Mouse (Mus musculus) kidney, embryonic 14.5 days (tissue): ENCODE results near the gene Arid1b. TPM values are rescaled to one million over a fixed set of nuclear protein-coding genes. Genes with fewer than 3 reads are reported as not detected.

ENCODE experiments used
- ATAC-seq: fragments of 200-750 bp; cut with Nextera tagmentation; 2 replicates; pipeline ENCODE4 v1.8.0; 2017; ENCODE audit warnings: moderate number of reproducible peaks, mild to moderate bottlenecking, moderate TSS enrichment, moderate library complexity; ENCODE audit not compliant: low FRiP score, low TSS enrichment
- H3K27ac ChIP-seq: fragments of 300-500 bp; sonication (generic); 2 replicates; pipeline ENCODE4 v1.5.1; 2014; ENCODE audit warnings: low read depth, mild to moderate bottlenecking, low read length, moderate library complexity, mixed read lengths
- H3K27me3 ChIP-seq: fragments of 300-500 bp; sonication (generic); 2 replicates; pipeline ENCODE4 v1.6.1; 2014; ENCODE audit warnings: mild to moderate bottlenecking, low read length; ENCODE audit not compliant: control insufficient read depth, insufficient read depth
- H3K36me3 ChIP-seq: fragments of 300-500 bp; sonication (generic); 2 replicates; pipeline ENCODE4 v1.6.1; 2014; ENCODE audit warnings: low read length, mixed read lengths; ENCODE audit not compliant: control insufficient read depth, insufficient read depth
- H3K4me1 ChIP-seq: fragments of 300-500 bp; sonication (generic); 2 replicates; pipeline ENCODE4 v1.6.1; 2014; ENCODE audit warnings: low read length, mixed read lengths; ENCODE audit not compliant: control insufficient read depth, insufficient read depth
- H3K4me2 ChIP-seq: fragments of 300-500 bp; sonication (generic); replicated peaks from 2 replicates; pipeline ENCODE4 v1.6.1; 2014; ENCODE audit warnings: low read depth, mild to moderate bottlenecking, low read length
- H3K4me3 ChIP-seq: fragments of 300-500 bp; sonication (generic); 2 replicates; pipeline ENCODE4 v1.5.1; 2014; ENCODE audit warnings: mild to moderate bottlenecking, low read length
- H3K9ac ChIP-seq: fragments of 300-500 bp; sonication (generic); 2 replicates; pipeline ENCODE4 v1.6.1; 2014; ENCODE audit warnings: low read depth, mild to moderate bottlenecking, low read length, moderate library complexity
- H3K9me3 ChIP-seq: fragments of 300-500 bp; sonication (generic); 2 replicates; pipeline ENCODE4 v1.6.1; 2016; ENCODE audit warnings: low read length; ENCODE audit not compliant: control insufficient read depth
- WGBS: fragments of 180-500 bp; shearing (Covaris S2); extraction: QIAGEN DNeasy Blood & Tissue Kit; methylation state at CpG from one replicate; pipeline ENCODE4 v1.1.7; 2014; 5-methylcytosine and 5-hydroxymethylcytosine counted together
- polyA plus RNA-seq: library from polyadenylated mRNA; unstranded; fragments of >200 nt; fragmentation: Nextera tagmentation; extraction: Ambion mirVana; gene quantifications from 2 replicates; pipeline ENCODE4 v1.2.1, GENCODE M21; 2014

The Arid1b gene
- polyA plus RNA-seq, 1 experiment from 2014 or later = 19.2 TPM

GRCm38 (mm10) chr17:5097046-5097445 is 102.9 kb downstream of the Arid1b start:
- Histone ChIP-seq H3K27me3 (no peaks in the 10 kb centered on the region), H3K4me1 (peaks cover 15% of the 10 kb centered on the region), H3K9me3 (no peaks in the 10 kb centered on the region), H3K4me3 (no peak overlapping the region), H3K27ac (no peak overlapping the region), H3K9ac (no peak overlapping the region), H3K4me2 (no peak overlapping the region), H3K36me3 (peaks cover 3% of the 10 kb centered on the region)
- WGBS = 78% methylated on average over 4 of the region's 4 CpGs
- ATAC-seq = no peak

- Histone ChIP-seq H3K27me3 (no peaks in the 10 kb centered on the region), H3K27ac (0 out of 2 replicates have a peak overlapping the region, but pooled peaks have one; percentile 14)
- no peak for ATAC-seq
Observed at GRCm38 (mm10) chr17:5097545-5098475, 103.7 kb downstream of the Arid1b start.

GRCm38 (mm10) chr17:5098727-5099126 is 104.6 kb downstream of the Arid1b start:
- Histone ChIP-seq H3K4me1 (peaks cover 10% of the 10 kb centered on the region; the same call in 1 of the 2 replicates), H3K36me3 (peaks cover 3% of the 10 kb centered on the region), H3K9ac (no peak overlapping the region), H3K4me3 (no peak overlapping the region), H3K27ac (no peak overlapping the region), H3K27me3 (no peaks in the 10 kb centered on the region), H3K4me2 (no peak overlapping the region), H3K9me3 (no peaks in the 10 kb centered on the region)
- 75% methylated on average over 7 of the region's 7 CpGs for WGBS
- no peak for ATAC-seq

More at GRCm38 (mm10) chr17:5097545-5098475, 103.7 kb downstream of the Arid1b start:
- H3K4me1 ChIP-seq = peaks cover 10% of the 10 kb centered on the region; the same call in 1 of the 2 replicates
- WGBS = 69% methylated on average over 21 of the region's 21 CpGs
- H3K9me3 ChIP-seq = no peaks in the 10 kb centered on the region
- H3K4me3 ChIP-seq = no peak overlapping the region
- H3K9ac ChIP-seq = no peak overlapping the region
- peaks cover 3% of the 10 kb centered on the region for H3K36me3 ChIP-seq
- no peak overlapping the region for H3K4me2 ChIP-seq

GRCm38 (mm10) chr17:5099238-5099637 is 105.1 kb downstream of the Arid1b start:
- Histone ChIP-seq H3K27ac (no peak overlapping the region), H3K9me3 (no peaks in the 10 kb centered on the region), H3K4me1 (peaks cover 10% of the 10 kb centered on the region; the same call in 1 of the 2 replicates), H3K9ac (no peak overlapping the region), H3K4me2 (no peak overlapping the region), H3K27me3 (no peaks in the 10 kb centered on the region), H3K36me3 (peaks cover 3% of the 10 kb centered on the region), H3K4me3 (no peak overlapping the region)
- ATAC-seq = no peak
- WGBS = 70% methylated on average over 4 of the region's 4 CpGs

- Histone ChIP-seq H3K27me3 (no peaks in the 10 kb centered on the region), H3K4me3 (no peak overlapping the region), H3K4me2 (no peak overlapping the region), H3K9me3 (no peaks in the 10 kb centered on the region), H3K27ac (no peak overlapping the region), H3K4me1 (peaks cover 18% of the 10 kb centered on the region; the same call in 1 of the 2 replicates), H3K36me3 (peaks cover 3% of the 10 kb centered on the region), H3K9ac (no peak overlapping the region)
- 80% methylated on average over 8 of the region's 8 CpGs for WGBS
- ATAC-seq = no peak
Observed at GRCm38 (mm10) chr17:5101157-5101556, 107.0 kb downstream of the Arid1b start.

GRCm38 (mm10) chr17:5101887-5102286 is 107.8 kb downstream of the Arid1b start:
- Histone ChIP-seq H3K4me2 (no peak overlapping the region), H3K4me3 (no peak overlapping the region), H3K4me1 (peaks cover 19% of the 10 kb centered on the region), H3K9me3 (no peaks in the 10 kb centered on the region), H3K27me3 (no peaks in the 10 kb centered on the region), H3K27ac (no peak overlapping the region), H3K9ac (no peak overlapping the region), H3K36me3 (peaks cover 3% of the 10 kb centered on the region)
- WGBS = 31% methylated on average over 2 of the region's 2 CpGs
- ATAC-seq = no peak

GRCm38 (mm10) chr17:5105746-5106145 is 111.6 kb downstream of the Arid1b start:
- ATAC-seq = no peak
- WGBS = 88% methylated on average over 6 of the region's 6 CpGs
- H3K4me1 ChIP-seq = peaks cover 25% of the 10 kb centered on the region
- no peaks in the 10 kb centered on the region for H3K27me3 ChIP-seq
- no peak overlapping the region for H3K27ac ChIP-seq
- H3K9me3 ChIP-seq = no peaks in the 10 kb centered on the region
- H3K4me2 ChIP-seq = no peak overlapping the region
- H3K36me3 ChIP-seq = no peaks in the 10 kb centered on the region
- no peak overlapping the region for H3K4me3 ChIP-seq
- H3K9ac ChIP-seq = no peak overlapping the region

GRCm38 (mm10) chr17:5106263-5107195 is 112.4 kb downstream of the Arid1b start:
- H3K9me3 ChIP-seq = no peaks in the 10 kb centered on the region
- no peak for ATAC-seq
- H3K27ac ChIP-seq = peak overlapping the region; percentile 47; the same call in 1 of the 2 replicates
- no peak overlapping the region for H3K9ac ChIP-seq
- no peak overlapping the region for H3K4me3 ChIP-seq
- H3K27me3 ChIP-seq = no peaks in the 10 kb centered on the region
- no peaks in the 10 kb centered on the region for H3K36me3 ChIP-seq
- no peak overlapping the region for H3K4me2 ChIP-seq
- peaks cover 21% of the 10 kb centered on the region for H3K4me1 ChIP-seq
- 70% methylated on average over 11 of the region's 11 CpGs for WGBS
